Mouse (Mus musculus) hindbrain, embryonic 11.5 days (tissue): ENCODE measurements around the gene Lamc3. TPM values are rescaled to one million over a fixed set of nuclear protein-coding genes. Genes with fewer than 3 reads are reported as not detected.
A peak's percentile ranks its signal among the peaks of the same experiment; 100 is the strongest.

Experiments used
- ATAC-seq: fragments of 200-750 bp; cut with Nextera tagmentation; 2 replicates; pipeline ENCODE4 v1.8.0; 2017; ENCODE audit warnings: mild to moderate bottlenecking, moderate TSS enrichment, moderate library complexity; ENCODE audit not compliant: low FRiP score
- DNase-seq: peaks from one replicate; pipeline ENCODE4 v3.0.0-alpha.2; 2015; ENCODE audit warnings: low spot score
- H3K27ac ChIP-seq: fragments of 300-500 bp; sonication (generic); 2 replicates; pipeline ENCODE4 v1.5.1; 2014; ENCODE audit warnings: mild to moderate bottlenecking, low read depth, low read length
- H3K27me3 ChIP-seq: fragments of 300-500 bp; sonication (generic); 2 replicates; pipeline ENCODE4 v1.6.1; 2014; ENCODE audit warnings: mild to moderate bottlenecking, low read length, moderate library complexity, mixed read lengths; ENCODE audit not compliant: control insufficient read depth, insufficient read depth
- H3K36me3 ChIP-seq: fragments of 300-500 bp; sonication (generic); 2 replicates; pipeline ENCODE4 v1.6.1; 2014; ENCODE audit warnings: mild to moderate bottlenecking, low read length, moderate library complexity, mixed read lengths; ENCODE audit not compliant: control insufficient read depth, insufficient read depth
- H3K4me1 ChIP-seq: fragments of 300-500 bp; sonication (generic); replicated peaks from 2 replicates; pipeline ENCODE4 v1.6.1; 2014; ENCODE audit warnings: low read length, mixed read lengths; ENCODE audit not compliant: control insufficient read depth, insufficient read depth
- H3K4me2 ChIP-seq: fragments of 300-500 bp; sonication (generic); replicated peaks from 2 replicates; pipeline ENCODE4 v1.6.1; 2014; ENCODE audit warnings: mild to moderate bottlenecking, low read depth, low read length
- H3K4me3 ChIP-seq: fragments of 300-500 bp; sonication (generic); 2 replicates; pipeline ENCODE4 v1.5.1; 2014; ENCODE audit warnings: low read depth, low read length
- H3K9ac ChIP-seq: fragments of 300-500 bp; sonication (generic); 2 replicates; pipeline ENCODE4 v1.6.1; 2014; ENCODE audit warnings: low read depth, low read length
- H3K9me3 ChIP-seq: fragments of 300-500 bp; sonication (generic); 2 replicates; pipeline ENCODE4 v1.6.1; 2016; ENCODE audit warnings: low read length; ENCODE audit not compliant: control insufficient read depth
- WGBS: fragments of 180-500 bp; shearing (Covaris S2); extraction: QIAGEN DNeasy Blood & Tissue Kit; methylation state at CpG from one replicate; pipeline ENCODE4 v1.1.7; 2014; 5-methylcytosine and 5-hydroxymethylcytosine counted together
- polyA plus RNA-seq: library from polyadenylated mRNA; unstranded; fragments of >200 nt; fragmentation: Nextera tagmentation; extraction: Ambion mirVana; gene quantifications from 2 replicates; pipeline ENCODE4 v1.2.1, GENCODE M21; 2014

Gene Lamc3
- polyA plus RNA-seq, 1 experiment from 2014 or later: 5.0 TPM

GRCm38 (mm10) chr2:31950966-31951365, 63.9 kb downstream of the Lamc3 start:
- no peak for ATAC-seq
- Histone ChIP-seq H3K4me2 (peak overlapping the region; percentile 88), H3K9ac (peak overlapping the region; percentile 64), H3K9me3 (no peaks in the 10 kb centered on the region), H3K4me3 (peak overlapping the region; percentile 62), H3K4me1 (peaks cover 3% of the 10 kb centered on the region; the same call in 1 of the 2 replicates), H3K27ac (no peak overlapping the region), H3K36me3 (no peaks in the 10 kb centered on the region), H3K27me3 (no peaks in the 10 kb centered on the region)
- DNase-seq: no peak
- WGBS: 28% methylated on average over 9 of the region's 9 CpGs

DNA sequence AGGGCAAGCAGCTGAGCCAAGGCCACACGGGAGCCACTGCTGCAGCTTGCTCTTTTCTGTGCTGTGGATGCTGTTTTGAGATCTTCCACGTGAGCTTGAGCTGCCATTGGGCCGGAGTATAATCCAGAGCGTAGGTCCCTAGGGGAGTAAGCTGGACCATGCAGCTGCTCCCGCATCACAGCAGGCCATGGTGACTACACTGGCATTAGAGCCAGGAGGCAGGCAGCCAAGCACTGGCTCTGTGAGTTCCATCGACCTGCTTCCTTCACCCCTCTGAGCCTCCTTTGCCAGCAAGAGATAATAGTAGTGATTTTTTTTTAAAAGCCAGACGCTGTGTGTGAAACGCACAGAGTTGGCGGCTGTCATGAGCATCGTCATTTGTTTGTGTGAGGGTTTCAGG, 65.1 kb downstream of the Lamc3 start:
- no peak for ATAC-seq
- H3K4me2 ChIP-seq: no peak overlapping the region
- H3K9me3 ChIP-seq: no peaks in the 10 kb centered on the region
- H3K4me1 ChIP-seq: peaks cover 3% of the 10 kb centered on the region; the same call in 1 of the 2 replicates
- H3K4me3 ChIP-seq: no peak overlapping the region
- no peak for DNase-seq
- H3K27me3 ChIP-seq: no peaks in the 10 kb centered on the region
- H3K36me3 ChIP-seq: no peaks in the 10 kb centered on the region
- no peak overlapping the region for H3K27ac ChIP-seq
- WGBS: 95% methylated on average over 10 of the region's 10 CpGs
- H3K9ac ChIP-seq: no peak overlapping the region

DNA sequence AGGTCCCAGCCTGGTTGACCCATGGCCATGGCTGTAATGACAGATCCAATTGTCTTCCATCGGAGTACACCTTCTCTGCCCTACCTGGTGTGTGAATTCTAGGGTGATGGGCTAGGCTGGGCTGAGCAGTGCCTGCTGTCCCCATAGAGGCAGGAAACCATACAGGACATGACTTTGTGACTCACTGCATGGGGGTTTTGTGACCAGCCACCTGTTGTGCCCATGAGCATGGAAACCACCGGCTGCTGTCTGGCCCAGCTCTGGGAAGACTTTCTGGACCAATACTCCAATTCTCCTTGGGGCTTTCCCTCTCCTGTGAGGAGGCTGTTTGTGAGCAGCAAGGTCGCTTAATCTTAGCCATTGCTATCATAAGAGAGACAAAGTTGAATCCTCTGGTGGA, 65.6 kb downstream of the Lamc3 start:
- Histone ChIP-seq H3K9ac (no peak overlapping the region), H3K36me3 (no peaks in the 10 kb centered on the region), H3K9me3 (no peaks in the 10 kb centered on the region), H3K27ac (no peak overlapping the region), H3K4me3 (no peak overlapping the region), H3K4me2 (no peak overlapping the region), H3K4me1 (peaks cover 3% of the 10 kb centered on the region; the same call in 1 of the 2 replicates), H3K27me3 (no peaks in the 10 kb centered on the region)
- ATAC-seq (no peak), DNase-seq (no peak)
- WGBS: 91% methylated on average over 3 of the region's 3 CpGs

GRCm38 (mm10) chr2:31953687-31954086, 66.6 kb downstream of the Lamc3 start:
- Histone ChIP-seq H3K9me3 (no peaks in the 10 kb centered on the region), H3K27me3 (no peaks in the 10 kb centered on the region), H3K27ac (no peak overlapping the region), H3K4me1 (peaks cover 3% of the 10 kb centered on the region; the same call in 1 of the 2 replicates), H3K4me3 (no peak overlapping the region), H3K36me3 (no peaks in the 10 kb centered on the region), H3K4me2 (no peak overlapping the region), H3K9ac (no peak overlapping the region)
- DNase-seq (no peak), ATAC-seq (no peak)
- 87% methylated on average over 8 of the region's 8 CpGs for WGBS

DNA sequence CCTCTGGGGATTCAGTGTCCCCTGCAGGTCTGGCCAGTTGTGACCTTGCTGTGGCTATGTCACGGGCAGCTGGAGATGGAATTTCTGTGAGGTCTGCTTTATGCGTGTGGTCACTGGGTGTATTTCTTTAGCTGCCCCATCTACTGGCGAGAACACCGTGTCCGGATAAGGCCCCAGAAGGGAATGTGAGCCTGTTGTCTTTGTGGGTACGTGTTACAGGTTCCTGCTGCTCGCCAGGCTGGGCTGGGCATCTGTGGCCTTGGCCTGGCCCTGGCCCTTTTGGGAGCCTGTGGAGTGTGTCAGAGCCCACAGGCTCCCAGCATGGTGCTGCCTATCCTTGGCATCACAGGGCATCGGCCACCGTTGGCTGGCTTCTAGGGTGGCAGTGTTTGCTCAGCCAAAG, 67.7 kb downstream of the Lamc3 start:
- 89% methylated on average over 9 of the region's 9 CpGs for WGBS
- no peaks in the 10 kb centered on the region for H3K36me3 ChIP-seq
- H3K4me3 ChIP-seq: no peak overlapping the region
- H3K27ac ChIP-seq: no peak overlapping the region
- no peaks in the 10 kb centered on the region for H3K27me3 ChIP-seq
- H3K4me2 ChIP-seq: no peak overlapping the region
- peaks cover 3% of the 10 kb centered on the region; the same call in 1 of the 2 replicates for H3K4me1 ChIP-seq
- ATAC-seq (no peak), DNase-seq (no peak)
- H3K9ac ChIP-seq: no peak overlapping the region
- H3K9me3 ChIP-seq: no peaks in the 10 kb centered on the region

DNA sequence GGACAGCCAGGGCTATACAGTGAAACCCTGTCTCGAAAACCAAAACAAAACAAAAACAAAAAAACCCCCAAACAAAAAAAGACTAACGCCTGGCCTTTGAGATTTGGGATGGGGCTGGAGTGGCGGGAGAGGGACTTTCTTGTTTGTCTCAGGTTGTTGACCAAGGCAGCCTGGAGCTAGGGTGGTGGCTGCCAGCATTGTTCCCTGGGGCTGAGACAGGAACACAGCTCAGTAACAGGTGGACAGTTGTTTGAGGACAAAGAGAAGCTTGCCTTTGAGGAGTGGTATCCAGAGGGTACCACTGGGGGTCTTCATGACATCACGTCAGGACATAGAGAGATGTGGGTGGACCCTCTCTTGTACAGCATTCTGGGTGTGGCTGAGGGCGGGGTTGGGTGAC, 68.6 kb downstream of the Lamc3 start:
- ATAC-seq (no peak), DNase-seq (no peak)
- H3K4me2 ChIP-seq: no peak overlapping the region
- H3K36me3 ChIP-seq: no peaks in the 10 kb centered on the region
- no peaks in the 10 kb centered on the region for H3K9me3 ChIP-seq
- no peak overlapping the region for H3K4me3 ChIP-seq
- no peak overlapping the region for H3K27ac ChIP-seq
- no peaks in the 10 kb centered on the region for H3K27me3 ChIP-seq
- 86% methylated on average over 5 of the region's 5 CpGs for WGBS
- H3K4me1 ChIP-seq: peaks cover 3% of the 10 kb centered on the region; the same call in 1 of the 2 replicates
- H3K9ac ChIP-seq: no peak overlapping the region

DNA sequence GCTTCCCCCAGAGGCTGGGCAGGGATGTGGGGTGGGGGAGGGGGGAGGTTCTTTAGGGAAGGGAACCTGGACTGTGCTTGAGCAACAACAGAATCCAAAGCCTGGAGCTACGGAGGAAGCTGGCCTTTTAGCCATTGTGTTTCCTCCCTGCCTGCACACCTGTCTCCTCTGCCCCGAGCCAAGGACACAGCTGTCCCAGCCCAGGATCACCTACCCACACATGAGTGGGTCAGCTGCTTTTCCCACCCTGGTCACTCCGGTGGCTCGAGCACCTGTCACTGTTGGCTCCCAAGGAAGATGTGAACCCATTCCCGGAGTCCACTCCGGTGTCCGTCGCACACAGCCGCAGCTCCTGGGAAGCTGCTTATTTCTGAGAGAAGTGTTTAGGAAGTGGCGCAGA, 70.1 kb downstream of the Lamc3 start:
- H3K27me3 ChIP-seq: no peaks in the 10 kb centered on the region
- H3K4me1 ChIP-seq: no peaks in the 10 kb centered on the region
- no peak for DNase-seq
- H3K4me3 ChIP-seq: no peak overlapping the region
- ATAC-seq: no peak
- no peak overlapping the region for H3K9ac ChIP-seq
- H3K4me2 ChIP-seq: no peak overlapping the region
- no peaks in the 10 kb centered on the region for H3K9me3 ChIP-seq
- H3K27ac ChIP-seq: no peak overlapping the region
- H3K36me3 ChIP-seq: no peaks in the 10 kb centered on the region
- 94% methylated on average over 10 of the region's 10 CpGs for WGBS

- no peaks in the 10 kb centered on the region for H3K4me1 ChIP-seq
- no peaks in the 10 kb centered on the region for H3K27me3 ChIP-seq
- no peak for ATAC-seq
- DNase-seq: no peak
- H3K27ac ChIP-seq: no peak overlapping the region
- H3K9ac ChIP-seq: no peak overlapping the region
- H3K9me3 ChIP-seq: no peaks in the 10 kb centered on the region
- no peak overlapping the region for H3K4me2 ChIP-seq
- 92% methylated on average over 8 of the region's 8 CpGs for WGBS
- no peaks in the 10 kb centered on the region for H3K36me3 ChIP-seq
- H3K4me3 ChIP-seq: no peak overlapping the region
These were observed 73.9 kb downstream of the Lamc3 start for GRCm38 (mm10) chr2:31960986-31961385.

DNA sequence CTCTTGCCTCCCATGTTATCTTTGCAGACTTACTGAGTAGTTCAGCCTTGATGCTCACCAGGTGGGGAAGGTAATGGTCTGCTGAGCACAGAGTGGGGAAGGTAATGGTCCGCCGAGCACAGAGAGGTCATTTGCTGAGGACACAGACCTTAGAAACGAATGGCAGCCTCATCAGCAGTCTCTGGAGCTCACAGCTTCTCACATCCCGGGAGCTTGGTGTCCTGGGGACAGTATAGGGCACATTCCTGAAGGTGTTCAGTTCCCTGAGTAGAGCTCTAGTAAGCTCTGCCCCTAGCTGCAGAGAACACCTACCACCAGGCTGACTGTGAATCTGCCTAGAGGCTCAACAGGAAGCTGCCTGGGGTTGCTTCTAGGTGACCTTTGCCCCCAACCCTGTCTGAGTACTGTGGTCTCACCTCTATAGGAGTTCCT, 74.7 kb downstream of the Lamc3 start:
- DNase-seq (no peak), ATAC-seq (no peak)
- Histone ChIP-seq H3K27me3 (no peaks in the 10 kb centered on the region), H3K4me2 (no peak overlapping the region), H3K4me3 (no peak overlapping the region), H3K27ac (peak overlapping the region; percentile 76), H3K36me3 (no peaks in the 10 kb centered on the region), H3K4me1 (no peaks in the 10 kb centered on the region), H3K9me3 (no peaks in the 10 kb centered on the region), H3K9ac (no peak overlapping the region)
- WGBS: 62% methylated on average over 4 of the region's 4 CpGs
